Mouse (Mus musculus): Measurements from ENCODE around the gene Cep19.

- no peak for TF ChIP-seq CTCF (conservative IDR thresholded peaks at IDR 0.05 in 1 of 2, IDR thresholded peaks at IDR 0.05 in 1 of 2; ENCODE audit: low read depth in 2 of 2, low read length in 2 of 2)
- TF ChIP-seq E2F4 (IDR thresholded peaks at IDR 0.05; ENCODE audit: insufficient replicate concordance, low read depth, low read length): no peak
- TF ChIP-seq ZMIZ1 (IDR thresholded peaks at IDR 0.05; ENCODE audit: low read depth, low read length): peak; percentile 71; the same call in 1 of the 2 replicates
Measured at GRCm38 (mm10) chr16:32130190-32130826, 30.7 kb downstream of the Cep19 start.

Measured in CH12.LX (cell line).